Mouse (Mus musculus): ENCODE measurements around the gene Lmod1. TPM values are rescaled to one million over a fixed set of nuclear protein-coding genes. Genes with fewer than 3 reads are reported as not detected.

Gene Lmod1
- polyA plus RNA-seq, 1 experiment from 2014 or later: 1.5 TPM

DNA sequence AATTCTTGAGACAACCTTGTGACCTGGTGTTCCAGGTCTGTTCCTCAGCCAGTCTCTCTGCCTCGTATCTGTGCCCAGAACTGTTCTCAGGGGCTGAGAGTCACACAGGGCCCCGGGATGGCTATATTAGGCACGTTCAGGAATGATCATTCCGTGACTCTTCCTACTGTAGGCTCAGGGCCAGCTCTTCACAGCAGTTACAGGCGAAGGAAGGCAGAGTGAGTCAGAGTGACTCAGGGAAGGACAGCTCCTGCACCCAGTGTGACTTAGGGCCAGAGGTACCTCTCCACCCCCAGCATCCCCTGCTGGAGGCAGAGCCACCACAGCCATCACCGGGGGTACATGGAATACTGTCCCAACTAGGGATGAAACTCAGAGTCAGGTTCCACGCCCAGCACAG, 42.4 kb downstream of the Lmod1 start:
- WGBS (ENCODE audit: insufficient replicate concordance): 60% methylated on average over 7 of the region's 7 CpGs
- Histone ChIP-seq H3K36me3 (ENCODE audit: control insufficient read depth, insufficient read depth, low read length) (no peaks in the 10 kb centered on the region), H3K9ac (ENCODE audit: low read depth, low read length) (no peak overlapping the region), H3K4me1 (ENCODE audit: control insufficient read depth, insufficient read depth, low read length) (peaks cover 4% of the 10 kb centered on the region; the same call in 1 of the 2 replicates), H3K27ac (ENCODE audit: low read depth, low read length) (no peak overlapping the region), H3K27me3 (ENCODE audit: control insufficient read depth, insufficient read depth, low read length) (0 out of 2 replicates have a peak, but pooled peaks cover 4% of the 10 kb centered on the region), H3K4me2 (no peak overlapping the region), H3K9me3 (replicated peaks; ENCODE audit: control insufficient read depth, low read length) (peaks cover 2% of the 10 kb centered on the region; the same call in 1 of the 2 replicates), H3K4me3 (ENCODE audit: low read depth, low read length) (no peak overlapping the region)
- ATAC-seq (replicated peaks; ENCODE audit: insufficient number of reproducible peaks, low FRiP score, low TSS enrichment): no peak

DNA sequence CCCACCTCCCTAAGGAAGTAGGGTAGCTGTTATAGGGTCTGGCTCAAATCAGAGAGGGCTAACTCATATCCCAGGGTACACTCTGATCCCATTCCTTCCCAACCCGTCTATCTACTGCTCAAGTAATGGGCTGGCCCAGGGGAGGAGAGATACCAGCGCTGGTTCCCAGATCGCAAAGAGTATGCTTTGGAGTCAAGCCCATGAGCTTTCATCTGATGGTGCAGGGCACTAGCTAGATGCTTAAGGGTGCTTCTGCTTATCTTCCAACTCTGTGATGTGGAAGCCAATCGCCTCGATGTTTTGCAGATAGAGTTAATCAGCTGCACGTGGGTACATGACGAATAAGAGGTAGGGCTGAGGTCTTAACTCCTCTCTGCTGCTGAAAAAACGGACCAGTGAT, 43.0 kb downstream of the Lmod1 start:
- no peak overlapping the region for H3K9ac ChIP-seq (ENCODE audit: low read depth, low read length)
- no peak for ATAC-seq (replicated peaks; ENCODE audit: insufficient number of reproducible peaks, low FRiP score, low TSS enrichment)
- no peaks in the 10 kb centered on the region for H3K36me3 ChIP-seq (ENCODE audit: control insufficient read depth, insufficient read depth, low read length)
- H3K4me2 ChIP-seq: no peak overlapping the region
- H3K27me3 ChIP-seq (ENCODE audit: control insufficient read depth, insufficient read depth, low read length): 0 out of 2 replicates have a peak, but pooled peaks cover 4% of the 10 kb centered on the region
- H3K4me3 ChIP-seq (ENCODE audit: low read depth, low read length): no peak overlapping the region
- H3K27ac ChIP-seq (ENCODE audit: low read depth, low read length): no peak overlapping the region
- no peaks in the 10 kb centered on the region for H3K9me3 ChIP-seq (replicated peaks; ENCODE audit: control insufficient read depth, low read length)
- WGBS (ENCODE audit: insufficient replicate concordance): 49% methylated on average over 8 of the region's 8 CpGs
- peaks cover 4% of the 10 kb centered on the region; the same call in 1 of the 2 replicates for H3K4me1 ChIP-seq (ENCODE audit: control insufficient read depth, insufficient read depth, low read length)

DNA sequence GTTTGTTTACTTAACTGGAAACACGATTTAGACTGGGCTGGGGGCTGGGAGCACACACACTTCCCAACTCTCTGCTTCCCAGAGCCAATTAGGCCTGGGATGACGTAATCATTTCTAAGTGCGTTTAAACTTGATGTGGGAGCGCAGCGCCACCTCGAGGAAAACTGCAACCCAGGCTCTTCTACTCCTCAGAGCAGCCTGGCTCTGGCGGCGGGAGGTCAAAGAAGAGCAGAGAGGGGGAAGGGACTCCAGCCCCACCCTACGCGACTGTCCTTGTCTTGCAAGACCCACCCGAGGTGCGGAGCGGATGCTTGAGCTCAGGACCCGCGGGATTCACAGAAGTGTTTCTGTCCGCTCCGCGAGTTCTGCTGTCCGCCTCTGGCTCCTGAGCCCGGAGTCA, 43.6 kb downstream of the Lmod1 start:
- Histone ChIP-seq H3K4me1 (ENCODE audit: control insufficient read depth, insufficient read depth, low read length) (peaks cover 4% of the 10 kb centered on the region; the same call in 1 of the 2 replicates), H3K27ac (ENCODE audit: low read depth, low read length) (no peak overlapping the region), H3K4me2 (peak overlapping the region; percentile 79), H3K9me3 (replicated peaks; ENCODE audit: control insufficient read depth, low read length) (no peaks in the 10 kb centered on the region), H3K27me3 (ENCODE audit: control insufficient read depth, insufficient read depth, low read length) (0 out of 2 replicates have a peak, but pooled peaks cover 4% of the 10 kb centered on the region), H3K9ac (ENCODE audit: low read depth, low read length) (peak overlapping the region; percentile 53; the same call in 1 of the 2 replicates), H3K4me3 (ENCODE audit: low read depth, low read length) (peak overlapping the region; percentile 37), H3K36me3 (ENCODE audit: control insufficient read depth, insufficient read depth, low read length) (no peaks in the 10 kb centered on the region)
- ATAC-seq (replicated peaks; ENCODE audit: insufficient number of reproducible peaks, low FRiP score, low TSS enrichment): peak; percentile 60; the same call in 1 of the 2 replicates
- 2% methylated on average over 20 of the region's 20 CpGs for WGBS (ENCODE audit: insufficient replicate concordance)

DNA sequence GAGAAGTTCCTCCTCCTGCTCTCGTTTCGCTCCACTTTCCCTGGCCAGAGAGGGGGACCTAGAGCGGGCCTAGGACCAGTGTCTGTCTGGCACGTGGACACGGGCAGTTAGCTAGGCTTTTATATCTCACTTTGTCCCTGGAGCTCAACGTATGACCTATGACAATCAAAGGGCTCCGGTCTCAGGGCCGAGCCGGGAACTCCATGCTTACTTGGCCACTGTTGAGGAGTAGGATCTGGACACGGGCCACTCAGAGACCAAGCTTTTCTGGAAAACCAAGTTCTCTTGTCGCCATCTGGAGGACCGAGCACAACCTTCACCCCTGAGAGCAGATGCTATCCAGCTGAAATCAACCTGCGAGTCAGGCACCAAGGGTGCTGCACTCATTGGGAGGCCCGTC, 44.4 kb downstream of the Lmod1 start:
- 7% methylated on average over 14 of the region's 14 CpGs for WGBS (ENCODE audit: insufficient replicate concordance)
- H3K4me2 ChIP-seq: peak overlapping the region; percentile 79
- peaks cover 6% of the 10 kb centered on the region for H3K4me1 ChIP-seq (ENCODE audit: control insufficient read depth, insufficient read depth, low read length)
- H3K9me3 ChIP-seq (replicated peaks; ENCODE audit: control insufficient read depth, low read length): no peaks in the 10 kb centered on the region
- peak overlapping the region; percentile 37 for H3K4me3 ChIP-seq (ENCODE audit: low read depth, low read length)
- no peaks in the 10 kb centered on the region for H3K36me3 ChIP-seq (ENCODE audit: control insufficient read depth, insufficient read depth, low read length)
- no peak for ATAC-seq (replicated peaks; ENCODE audit: insufficient number of reproducible peaks, low FRiP score, low TSS enrichment)
- H3K27ac ChIP-seq (ENCODE audit: low read depth, low read length): no peak overlapping the region
- 0 out of 2 replicates have a peak, but pooled peaks cover 4% of the 10 kb centered on the region for H3K27me3 ChIP-seq (ENCODE audit: control insufficient read depth, insufficient read depth, low read length)
- peak overlapping the region; percentile 53; the same call in 1 of the 2 replicates for H3K9ac ChIP-seq (ENCODE audit: low read depth, low read length)

DNA sequence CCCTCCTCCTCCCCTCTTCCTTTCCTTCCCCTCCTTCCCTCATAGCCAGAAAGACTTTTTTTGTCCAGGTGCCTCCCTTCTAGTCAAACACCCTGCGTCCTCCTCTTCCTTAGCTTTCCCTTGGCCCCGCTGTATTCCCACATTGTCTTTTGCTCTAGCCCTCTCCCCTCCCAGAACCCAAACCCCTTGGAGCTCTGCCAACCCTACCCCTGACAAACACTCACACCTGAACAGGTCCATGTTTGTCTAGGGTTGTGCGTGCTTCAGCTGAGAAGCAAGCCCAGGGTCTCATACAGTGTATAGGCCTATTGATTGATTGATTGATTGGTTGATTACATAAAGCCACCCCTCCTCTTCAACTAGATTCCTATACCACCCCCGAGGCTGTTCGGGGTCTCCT, 44.8 kb downstream of the Lmod1 start:
- H3K4me1 ChIP-seq (ENCODE audit: control insufficient read depth, insufficient read depth, low read length): peaks cover 10% of the 10 kb centered on the region
- WGBS (ENCODE audit: insufficient replicate concordance): 74% methylated on average over 5 of the region's 5 CpGs
- no peak overlapping the region for H3K9ac ChIP-seq (ENCODE audit: low read depth, low read length)
- no peak for ATAC-seq (replicated peaks; ENCODE audit: insufficient number of reproducible peaks, low FRiP score, low TSS enrichment)
- 0 out of 2 replicates have a peak, but pooled peaks cover 4% of the 10 kb centered on the region for H3K27me3 ChIP-seq (ENCODE audit: control insufficient read depth, insufficient read depth, low read length)
- no peak overlapping the region for H3K27ac ChIP-seq (ENCODE audit: low read depth, low read length)
- H3K4me3 ChIP-seq (ENCODE audit: low read depth, low read length): no peak overlapping the region
- no peak overlapping the region for H3K4me2 ChIP-seq
- H3K9me3 ChIP-seq (replicated peaks; ENCODE audit: control insufficient read depth, low read length): no peaks in the 10 kb centered on the region
- H3K36me3 ChIP-seq (ENCODE audit: control insufficient read depth, insufficient read depth, low read length): no peaks in the 10 kb centered on the region

DNA sequence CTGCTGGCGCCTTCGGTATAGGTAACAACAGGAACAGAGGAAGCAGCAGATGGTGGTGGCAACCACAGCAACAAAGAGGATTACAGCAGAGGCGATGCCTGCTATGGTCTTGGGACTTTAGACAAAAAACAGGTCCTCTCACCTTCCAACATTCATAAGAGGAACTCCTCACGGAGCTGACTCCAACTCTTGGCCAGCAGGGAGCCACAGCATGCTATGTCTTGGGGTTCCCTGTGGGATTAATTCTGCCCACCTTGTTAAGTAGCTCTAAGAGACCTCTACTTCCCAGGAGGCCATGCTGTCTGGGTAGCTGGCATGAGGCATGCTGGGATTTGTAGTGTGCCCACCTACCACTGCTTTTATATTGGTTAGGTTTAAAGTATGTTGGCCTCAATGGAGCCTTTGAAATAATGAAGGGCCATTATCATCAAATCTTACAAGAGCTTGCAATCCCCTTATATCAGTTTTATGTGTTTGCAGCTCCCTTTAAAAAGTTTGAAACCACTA, 48.6 kb downstream of the Lmod1 start:
- no peaks in the 10 kb centered on the region for H3K9me3 ChIP-seq (replicated peaks; ENCODE audit: control insufficient read depth, low read length)
- 0 out of 2 replicates have a peak, but pooled peaks cover 4% of the 10 kb centered on the region for H3K27me3 ChIP-seq (ENCODE audit: control insufficient read depth, insufficient read depth, low read length)
- H3K9ac ChIP-seq (ENCODE audit: low read depth, low read length): no peak overlapping the region
- H3K4me1 ChIP-seq (ENCODE audit: control insufficient read depth, insufficient read depth, low read length): peaks cover 19% of the 10 kb centered on the region
- H3K27ac ChIP-seq (ENCODE audit: low read depth, low read length): no peak overlapping the region
- no peak overlapping the region for H3K4me3 ChIP-seq (ENCODE audit: low read depth, low read length)
- ATAC-seq (replicated peaks; ENCODE audit: insufficient number of reproducible peaks, low FRiP score, low TSS enrichment): no peak
- H3K36me3 ChIP-seq (ENCODE audit: control insufficient read depth, insufficient read depth, low read length): no peaks in the 10 kb centered on the region
- no peak overlapping the region for H3K4me2 ChIP-seq
- WGBS (ENCODE audit: insufficient replicate concordance): 62% methylated on average over 4 of the region's 4 CpGs

DNA sequence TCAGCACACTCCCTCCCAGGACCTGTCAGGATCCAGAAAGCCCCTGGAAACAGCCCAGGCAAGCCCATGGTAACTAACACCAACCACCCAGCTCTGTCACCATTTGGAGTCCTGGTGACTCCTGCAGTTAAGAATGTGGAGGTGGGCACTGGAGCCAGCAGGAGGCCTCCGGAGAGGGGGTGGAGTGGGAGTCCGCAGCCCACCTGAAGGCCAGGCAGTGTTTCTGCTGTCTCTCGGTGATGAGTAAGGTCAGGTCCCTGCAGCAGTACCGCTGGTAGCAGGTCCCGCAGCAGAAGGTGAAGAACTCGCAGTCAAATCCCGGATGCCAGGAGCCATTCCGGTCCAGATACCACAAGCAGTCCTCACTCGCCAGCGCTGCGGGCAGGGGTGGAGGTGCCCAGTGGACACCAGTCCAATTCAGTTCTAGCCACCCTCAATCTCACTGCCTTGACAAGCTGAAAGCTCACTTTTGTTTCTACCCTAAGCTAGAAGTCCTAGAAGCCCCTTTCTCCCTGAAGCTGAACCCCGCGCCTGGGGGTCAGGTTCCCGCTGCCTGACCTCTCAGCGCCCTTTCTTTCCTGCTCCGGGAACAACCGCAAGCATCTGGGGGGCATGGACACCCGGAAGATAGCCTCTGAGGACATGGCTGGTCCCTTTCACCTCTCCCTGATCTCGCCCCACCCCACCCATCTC, 49.7 kb downstream of the Lmod1 start:
- Histone ChIP-seq H3K9ac (ENCODE audit: low read depth, low read length) (peak overlapping the region; percentile 84), H3K4me1 (ENCODE audit: control insufficient read depth, insufficient read depth, low read length) (peaks cover 30% of the 10 kb centered on the region), H3K27ac (ENCODE audit: low read depth, low read length) (0 out of 2 replicates have a peak overlapping the region, but pooled peaks have one; percentile 22), H3K4me2 (peak overlapping the region; percentile 98), H3K9me3 (replicated peaks; ENCODE audit: control insufficient read depth, low read length) (no peaks in the 10 kb centered on the region), H3K4me3 (ENCODE audit: low read depth, low read length) (peak overlapping the region; percentile 60), H3K36me3 (ENCODE audit: control insufficient read depth, insufficient read depth, low read length) (no peaks in the 10 kb centered on the region), H3K27me3 (ENCODE audit: control insufficient read depth, insufficient read depth, low read length) (0 out of 2 replicates have a peak, but pooled peaks cover 4% of the 10 kb centered on the region)
- WGBS (ENCODE audit: insufficient replicate concordance): 1% methylated on average over 19 of the region's 19 CpGs
- ATAC-seq (replicated peaks; ENCODE audit: insufficient number of reproducible peaks, low FRiP score, low TSS enrichment): no peak

DNA sequence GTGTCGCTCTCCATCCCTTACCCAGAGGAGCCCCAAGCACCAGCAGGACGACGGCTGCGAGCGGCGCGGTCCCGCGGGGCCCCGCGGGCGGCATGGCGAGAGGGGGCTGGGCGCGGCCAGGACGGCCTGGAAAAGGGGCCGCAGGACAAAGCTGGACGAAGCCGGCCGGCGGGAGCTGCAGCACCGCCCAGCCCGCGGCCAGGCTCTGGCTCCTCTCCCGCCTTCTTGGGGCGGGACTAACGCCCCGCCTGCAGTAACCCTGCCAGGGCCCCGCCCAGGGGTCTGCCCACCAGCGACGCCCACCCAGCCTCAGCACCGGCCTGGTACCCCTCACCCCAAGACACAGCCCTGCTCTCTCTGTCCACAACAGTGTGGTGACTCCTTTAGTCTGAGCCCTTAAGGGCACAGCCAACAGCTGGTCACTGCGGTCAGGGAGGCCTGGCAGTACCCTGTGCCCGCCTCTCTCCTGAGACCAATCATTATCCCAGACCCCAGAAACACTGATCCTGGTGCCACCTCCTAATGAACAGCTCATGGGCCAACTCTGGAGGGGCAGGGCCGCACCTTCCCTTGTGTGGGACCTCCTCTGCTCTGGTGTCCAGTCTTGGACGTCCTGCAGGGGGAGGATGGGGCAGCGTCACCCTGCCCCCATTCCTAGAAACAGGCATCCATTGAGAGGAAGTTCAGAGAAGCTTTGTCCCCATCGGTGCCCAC, 50.4 kb downstream of the Lmod1 start, which contains the start of gene Shisa4:
Gene Shisa4 (minus strand): TSS at position 370 of the 714 bp plus-strand sequence.
- H3K9me3 ChIP-seq (replicated peaks; ENCODE audit: control insufficient read depth, low read length): no peaks in the 10 kb centered on the region
- peak within 1 kb of the TSS; percentile 98 for H3K4me2 ChIP-seq
- 0 out of 2 replicates have a peak within 1 kb of the TSS, but pooled peaks have one; percentile 22 for H3K27ac ChIP-seq (ENCODE audit: low read depth, low read length)
- peak within 1 kb of the TSS; percentile 60 for H3K4me3 ChIP-seq (ENCODE audit: low read depth, low read length)
- H3K9ac ChIP-seq (ENCODE audit: low read depth, low read length): peak within 1 kb of the TSS; percentile 84
- no peaks in the 10 kb centered on the region for H3K27me3 ChIP-seq (ENCODE audit: control insufficient read depth, insufficient read depth, low read length)
- H3K4me1 ChIP-seq (ENCODE audit: control insufficient read depth, insufficient read depth, low read length): peaks cover 30% of the 10 kb centered on the region
- peak; percentile 79 for ATAC-seq (replicated peaks; ENCODE audit: insufficient number of reproducible peaks, low FRiP score, low TSS enrichment)
- H3K36me3 ChIP-seq (ENCODE audit: control insufficient read depth, insufficient read depth, low read length): no peaks in the 10 kb centered on the region
- 3% methylated on average over 38 of the region's 38 CpGs for WGBS (ENCODE audit: insufficient replicate concordance)
